Mouse (Mus musculus) heart, embryonic 14.5 days (tissue): ENCODE measurements around the gene Fibcd1. TPM values are rescaled to one million over a fixed set of nuclear protein-coding genes. Genes with fewer than 3 reads are reported as not detected.

Experiments used
- ATAC-seq: fragments of 200-750 bp; cut with Nextera tagmentation; 2 replicates; pipeline ENCODE4 v1.8.0; 2017; ENCODE audit warnings: low read depth, moderate TSS enrichment; ENCODE audit not compliant: insufficient number of reproducible peaks, insufficient read depth, low FRiP score
- H3K27ac ChIP-seq, 2 experiments: fragments of 200-500 bp in 1 of 2; fragments of 300-500 bp in 1 of 2; sonication (generic) in 1 of 2; replicated peaks in 1 of 2; 2 replicates each; pipeline ENCODE4 v1.5.1; 2012 to 2014; ENCODE audit warnings: low read depth in 2 of 2, low read length in 2 of 2, control low read depth in 1 of 2, mild to moderate bottlenecking in 1 of 2, mixed read lengths in 1 of 2; ENCODE audit not compliant: control insufficient read depth in 1 of 2, insufficient read depth in 1 of 2
- H3K27me3 ChIP-seq: fragments of 300-500 bp; sonication (generic); 2 replicates; pipeline ENCODE4 v1.6.1; 2014; ENCODE audit warnings: mild to moderate bottlenecking, low read length, control low read depth; ENCODE audit not compliant: control insufficient read depth, insufficient read depth
- H3K36me3 ChIP-seq: fragments of 300-500 bp; sonication (generic); 2 replicates; pipeline ENCODE4 v1.6.1; 2014; ENCODE audit warnings: mild to moderate bottlenecking, control low read depth, low read length, mixed read lengths; ENCODE audit not compliant: control insufficient read depth, insufficient read depth
- H3K4me1 ChIP-seq, 2 experiments: fragments of 200-500 bp in 1 of 2; fragments of 300-500 bp in 1 of 2; sonication (generic) in 1 of 2; 2 replicates each; pipeline ENCODE4 v1.6.1; 2012 to 2014; ENCODE audit warnings: low read length in 2 of 2, control low read depth in 1 of 2, mixed read lengths in 1 of 2; ENCODE audit not compliant: control insufficient read depth in 2 of 2, insufficient read depth in 2 of 2
- H3K4me2 ChIP-seq: fragments of 300-500 bp; sonication (generic); 2 replicates; pipeline ENCODE4 v1.6.1; 2014; ENCODE audit warnings: mild to moderate bottlenecking, low read length
- H3K4me3 ChIP-seq, 2 experiments: fragments of 200-500 bp in 1 of 2; fragments of 300-500 bp in 1 of 2; sonication (generic) in 1 of 2; 2 replicates each; pipeline ENCODE4 v1.5.1; 2012 to 2014; ENCODE audit warnings: low read length in 2 of 2, mild to moderate bottlenecking in 2 of 2, control low read depth in 1 of 2, low read depth in 1 of 2, moderate library complexity in 1 of 2; ENCODE audit not compliant: control insufficient read depth in 1 of 2, insufficient read depth in 1 of 2
- H3K9ac ChIP-seq: fragments of 300-500 bp; sonication (generic); 2 replicates; pipeline ENCODE4 v1.6.1; 2014; ENCODE audit warnings: mild to moderate bottlenecking, low read length
- H3K9me3 ChIP-seq: fragments of 300-500 bp; sonication (generic); 2 replicates; pipeline ENCODE4 v1.6.1; 2016; ENCODE audit warnings: low read length, control low read depth; ENCODE audit not compliant: control insufficient read depth
- WGBS: fragments of 180-500 bp; shearing (Covaris S2); extraction: QIAGEN DNeasy Blood & Tissue Kit; methylation state at CpG from one replicate; pipeline ENCODE4 v1.1.7; 2014; 5-methylcytosine and 5-hydroxymethylcytosine counted together
- polyA plus RNA-seq: library from polyadenylated mRNA; unstranded; fragments of >200 nt; fragmentation: Nextera tagmentation; extraction: Ambion mirVana; gene quantifications from 2 replicates; pipeline ENCODE4 v1.2.1, GENCODE M21; 2014

The Fibcd1 gene
- polyA plus RNA-seq, 1 experiment from 2014 or later = 0.04 TPM

DNA sequence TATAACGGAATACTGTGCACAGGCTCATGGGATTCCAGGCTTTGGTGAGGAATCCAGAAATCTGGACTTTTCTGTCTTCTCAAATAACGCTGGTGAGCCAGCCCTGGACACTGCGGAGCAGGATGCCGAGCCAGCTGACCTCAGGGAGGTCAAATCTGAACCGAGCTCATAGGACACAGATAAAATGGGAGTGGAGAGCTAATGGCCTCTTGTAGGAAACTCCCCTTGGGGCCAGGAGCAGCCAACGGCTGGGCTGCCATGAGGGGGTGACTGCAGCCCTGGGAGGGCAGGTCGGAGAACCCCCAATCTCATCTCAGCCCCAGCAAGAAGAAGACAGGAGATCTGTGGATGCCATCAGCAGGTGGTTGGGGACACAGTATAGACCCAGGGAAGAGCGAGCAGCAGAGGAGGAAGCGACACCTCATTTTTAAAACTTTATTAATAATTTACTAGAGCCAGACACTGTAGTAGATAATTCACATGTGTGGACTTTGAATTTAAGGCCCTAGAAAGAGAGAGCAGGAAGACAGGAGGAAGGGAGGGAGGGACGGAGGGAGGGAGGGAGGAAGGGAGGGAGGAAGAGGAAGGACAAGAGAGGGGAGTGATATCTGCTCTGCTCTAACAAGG is 22.8 kb upstream of the Fibcd1 start:
- no peaks in the 10 kb centered on the region for H3K36me3 ChIP-seq
- H3K9me3 ChIP-seq = no peaks in the 10 kb centered on the region
- no peak overlapping the region for H3K27ac ChIP-seq
- no peak overlapping the region for H3K9ac ChIP-seq
- no peak overlapping the region for H3K4me2 ChIP-seq
- H3K27me3 ChIP-seq = no peaks in the 10 kb centered on the region
- WGBS = 51% methylated on average over 10 of the region's 10 CpGs
- no peak overlapping the region for H3K4me3 ChIP-seq
- no peak for ATAC-seq
- peaks cover 0 to 2% of the 10 kb centered on the region in 2 experiments; a peak in 1 of 4 replicates for H3K4me1 ChIP-seq

- Histone ChIP-seq H3K9ac (no peak overlapping the region), H3K4me3 (no peak overlapping the region), H3K4me2 (no peak overlapping the region), H3K9me3 (no peaks in the 10 kb centered on the region), H3K27me3 (no peaks in the 10 kb centered on the region), H3K36me3 (no peaks in the 10 kb centered on the region), H3K27ac (no peak overlapping the region), H3K4me1 (peaks cover 0 to 2% of the 10 kb centered on the region in 2 experiments; a peak in 1 of 4 replicates)
- whole genome bisulfite sequencing = 83% methylated on average over 8 of the region's 8 CpGs
- no peak for ATAC-seq
Observed at GRCm38 (mm10) chr2:31867773-31868537, 22.1 kb upstream of the Fibcd1 start.

DNA sequence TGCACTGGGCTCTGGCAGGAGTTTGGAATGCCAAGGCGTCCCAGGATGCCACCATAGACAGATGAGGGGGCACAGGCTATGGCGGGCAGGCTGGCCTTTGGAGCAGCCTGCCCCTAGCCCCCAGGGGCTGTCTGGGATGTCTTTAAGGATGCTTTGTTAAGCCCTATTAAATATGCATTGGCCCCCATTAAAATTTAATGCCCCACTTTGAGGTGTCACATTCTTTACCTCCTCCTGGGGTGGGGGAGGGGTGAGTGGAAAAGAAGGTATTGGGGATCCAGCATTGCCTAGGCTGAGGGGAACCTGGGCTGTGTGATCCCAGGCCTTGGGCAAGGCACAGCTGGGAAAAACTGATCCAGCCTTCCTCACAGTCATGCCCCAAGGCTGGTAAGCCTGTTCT is 20.0 kb upstream of the Fibcd1 start:
- Histone ChIP-seq H3K36me3 (no peaks in the 10 kb centered on the region), H3K27me3 (no peaks in the 10 kb centered on the region), H3K9me3 (no peaks in the 10 kb centered on the region), H3K9ac (no peak overlapping the region), H3K4me1 (peaks cover 3 to 4% of the 10 kb centered on the region in 2 experiments; a peak in 2 of 4 replicates), H3K4me2 (no peak overlapping the region), H3K27ac (no peak overlapping the region), H3K4me3 (no peak overlapping the region)
- WGBS = 51% methylated on average over 2 of the region's 2 CpGs
- ATAC-seq = no peak

GRCm38 (mm10) chr2:31865322-31865721 is 19.5 kb upstream of the Fibcd1 start:
- Histone ChIP-seq H3K27me3 (0 out of 2 replicates have a peak, but pooled peaks cover under 1% of the 10 kb centered on the region), H3K9ac (no peak overlapping the region), H3K27ac (no peak overlapping the region), H3K9me3 (no peaks in the 10 kb centered on the region), H3K4me3 (no peak overlapping the region), H3K36me3 (no peaks in the 10 kb centered on the region), H3K4me2 (no peak overlapping the region), H3K4me1 (peaks cover 3 to 4% of the 10 kb centered on the region in 2 experiments; a peak in 2 of 4 replicates)
- 60% methylated on average over 4 of the region's 4 CpGs for WGBS
- no peak for ATAC-seq

- Histone ChIP-seq H3K4me1 (peaks cover 3 to 4% of the 10 kb centered on the region in 2 experiments; a peak in 2 of 4 replicates), H3K4me3 (no peak overlapping the region), H3K36me3 (no peaks in the 10 kb centered on the region), H3K27ac (no peak overlapping the region), H3K9ac (no peak overlapping the region), H3K9me3 (no peaks in the 10 kb centered on the region), H3K27me3 (0 out of 2 replicates have a peak, but pooled peaks cover 4% of the 10 kb centered on the region), H3K4me2 (no peak overlapping the region)
- 85% methylated on average over 9 of the region's 9 CpGs for whole genome bisulfite sequencing
- no peak for ATAC-seq
Observed at GRCm38 (mm10) chr2:31864891-31865290, 19.1 kb upstream of the Fibcd1 start.

DNA sequence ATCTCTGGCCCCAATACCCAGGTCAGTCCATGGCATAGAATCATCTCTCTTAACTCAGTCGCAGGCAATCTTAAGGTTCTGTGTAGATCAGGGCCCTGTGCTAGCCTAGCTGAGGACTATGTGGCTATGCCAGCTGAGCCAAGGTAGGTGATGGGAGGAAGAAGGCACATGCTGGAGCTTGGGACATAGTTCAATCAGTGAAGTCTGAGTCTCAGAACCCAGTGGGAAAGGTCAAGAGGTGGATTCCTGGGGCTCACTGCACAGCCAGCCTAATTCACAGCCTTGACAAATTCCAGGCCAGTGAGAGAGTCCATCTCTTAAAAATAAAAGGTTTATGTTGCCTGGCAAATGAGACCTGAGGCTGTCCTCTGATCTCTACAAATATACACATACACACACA is 18.0 kb upstream of the Fibcd1 start:
- 80% methylated on average over 1 of the region's 1 CpGs for WGBS
- Histone ChIP-seq H3K27me3 (peaks cover 14% of the 10 kb centered on the region; the same call in 1 of the 2 replicates), H3K4me2 (no peak overlapping the region), H3K36me3 (no peaks in the 10 kb centered on the region), H3K9ac (no peak overlapping the region), H3K4me3 (no peak overlapping the region), H3K9me3 (no peaks in the 10 kb centered on the region), H3K4me1 (peaks cover 3 to 4% of the 10 kb centered on the region in 2 experiments; a peak in 3 of 4 replicates), H3K27ac (no peak overlapping the region)
- no peak for ATAC-seq

- Histone ChIP-seq H3K36me3 (no peaks in the 10 kb centered on the region), H3K27me3 (peaks cover 16% of the 10 kb centered on the region; the same call in 1 of the 2 replicates), H3K4me2 (no peak overlapping the region), H3K4me1 (peaks cover 3 to 4% of the 10 kb centered on the region in 2 experiments; a peak in 3 of 4 replicates), H3K9me3 (no peaks in the 10 kb centered on the region), H3K27ac (no peak overlapping the region), H3K4me3 (no peak overlapping the region), H3K9ac (no peak overlapping the region)
- no peak for ATAC-seq
- WGBS = 65% methylated on average over 1 of the region's 1 CpGs
Observed at GRCm38 (mm10) chr2:31862919-31863318, 17.1 kb upstream of the Fibcd1 start.
